9 mouse cellular contexts compared by ENCODE assay signal in the genomic region with DNA sequence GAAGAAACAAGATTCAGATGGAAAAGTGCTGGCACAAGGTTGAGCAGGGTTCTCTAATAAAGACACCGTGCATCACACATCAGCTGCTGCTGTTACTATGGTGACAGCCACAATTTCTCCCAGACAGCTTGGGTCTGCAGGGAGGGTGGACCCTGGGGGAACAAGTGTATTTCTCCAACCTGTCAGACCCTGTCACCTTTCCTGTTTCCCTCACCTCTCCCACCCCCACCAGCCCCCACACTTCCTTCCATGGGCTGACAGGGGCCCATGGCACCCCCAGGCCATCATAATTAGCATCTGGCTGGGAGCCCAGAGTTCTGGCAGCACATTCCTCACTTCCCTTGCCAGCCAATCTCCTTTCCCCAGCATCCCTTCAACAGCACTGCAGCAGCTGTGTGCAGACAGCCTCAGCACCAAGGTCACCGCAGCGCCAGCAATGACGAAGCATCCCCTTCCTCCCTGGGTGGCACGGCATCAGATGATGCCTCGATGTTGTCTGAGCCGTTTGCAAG. TPM values are rescaled to one million over a fixed set of nuclear protein-coding genes. Genes with fewer than 3 reads are reported as not detected.
DNase-seq lines count a peak whose midpoint lies in the region; ATAC-seq and TF ChIP-seq lines count a peak whose summit lies in the region.
"Had no signal": no experiment of that assay in that cellular context is flagged by ENCODE, and none has a peak within 500 bp of the region (broad histone marks: within the 10 kb centered on the region; RNA-seq: fewer than 3 reads in every experiment).

No protein-coding gene starts in this region.

- no peak for TF ChIP-seq POLR2A in testis, adult 2 months (IDR thresholded peaks at IDR 0.05; ENCODE audit: control insufficient read depth, low read depth, low read length)

- H3K4me2 ChIP-seq in midbrain, embryonic 13.5 days (replicated peaks): peak overlapping the region; percentile 50
- H3K4me2 ChIP-seq: liver, embryonic 15.5 days had no signal

- 2% methylated on average over 7 of the region's 7 CpGs for WGBS in midbrain, embryonic 13.5 days

- TF ChIP-seq CTCF in testis, adult 2 months (IDR thresholded peaks at IDR 0.05; ENCODE audit: control insufficient read depth, insufficient read depth, insufficient replicate concordance, low read depth, low read length): no peak

- H3K4me3 ChIP-seq in midbrain, embryonic 13.5 days (replicated peaks): peak overlapping the region; percentile 25
- H3K4me3 ChIP-seq in testis, adult 2 months (ENCODE audit: control insufficient read depth, low read depth, low read length): peak overlapping the region; percentile 82
- H3K4me3 ChIP-seq: liver, embryonic 15.5 days had no signal

- DNase-seq in adrenal gland, postnatal 10 days: peak; percentile 67
- DNase-seq in adrenal gland, adult 18-20 months (ENCODE audit: low spot score in 2 of 2): no peak
- DNase-seq in cerebellum, postnatal 25 days: peak; percentile 32 to 39
- DNase-seq in gastrocnemius, postnatal 14 days: peak; percentile 29
- DNase-seq in hindlimb bud, embryonic 11.5 days (ENCODE audit: extremely low spot score, low read depth, low spot score): peak; percentile 37
- peak; percentile 73 for DNase-seq in left cerebral cortex, adult 11 months (ENCODE audit: low spot score)

- peak overlapping the region; percentile 53; the same call in 1 of the 2 replicates for H3K9ac ChIP-seq in midbrain, embryonic 13.5 days (replicated peaks)
- H3K9ac ChIP-seq: liver, embryonic 15.5 days had no signal

- H3K27me3 ChIP-seq in midbrain, embryonic 13.5 days: no peaks in the 10 kb centered on the region
- H3K27me3 ChIP-seq in testis, adult 2 months (ENCODE audit: control insufficient read depth, insufficient read depth, low read length): no peaks in the 10 kb centered on the region
- H3K27me3 ChIP-seq: liver, embryonic 15.5 days had no signal

- H3K27ac ChIP-seq in midbrain, embryonic 13.5 days: peak overlapping the region; percentile 92
- H3K27ac ChIP-seq in testis, adult 2 months (ENCODE audit: control insufficient read depth, insufficient read depth, low read depth, low read length): peak overlapping the region; percentile 72
- H3K27ac ChIP-seq: liver, embryonic 15.5 days had no signal

- no peaks in the 10 kb centered on the region for H3K9me3 ChIP-seq in midbrain, embryonic 13.5 days
- H3K9me3 ChIP-seq: liver, embryonic 15.5 days had no signal

- intact Hi-C loops in gastrocnemius, postnatal 14 days (cut with DNase I; ENCODE audit: low total_unique reads): no loop called here

- peak; percentile 95 for ATAC-seq in midbrain, embryonic 13.5 days

- no peaks in the 10 kb centered on the region for H3K36me3 ChIP-seq in midbrain, embryonic 13.5 days
- H3K36me3 ChIP-seq in testis, adult 2 months (ENCODE audit: control insufficient read depth, insufficient read depth, low read length): no peaks in the 10 kb centered on the region
- H3K36me3 ChIP-seq: liver, embryonic 15.5 days had no signal

- H3K4me1 ChIP-seq in midbrain, embryonic 13.5 days (replicated peaks): peaks cover 38% of the 10 kb centered on the region
- H3K4me1 ChIP-seq in testis, adult 2 months (ENCODE audit: control insufficient read depth, insufficient read depth, low read length): peaks cover 8% of the 10 kb centered on the region; the same call in 1 of the 2 replicates
- H3K4me1 ChIP-seq: liver, embryonic 15.5 days had no signal

RNA-seq across cellular contexts. Expression of gene Tnrc6a, which starts 39.4 kb away (rescaled TPM):
- 10 to 100 TPM; 32.9 to 57.8 TPM for total RNA-seq in adrenal gland, postnatal 10 days (2021)
- 10 to 100 TPM; 39.7 to 45.9 TPM for total RNA-seq in adrenal gland, adult 18-20 months (2021)
- 10 to 100 TPM; 20.1 to 20.7 TPM for total RNA-seq in gastrocnemius, postnatal 14 days (2021)
- polyA plus RNA-seq in midbrain, embryonic 13.5 days (2015; fragmentation: Nextera tagmentation; extraction: Ambion mirVana): 57.0 and 62.1 TPM in 2 replicates
- polyA plus RNA-seq in testis, adult 2 months (2012; rRNA removed): 11.1 and 12.9 TPM in 2 replicates

Comparison
In these comparisons a context has a peak if more than half of its experiments do, and no peak if none do; other contexts are left out.
1. DNase-seq: peak in adrenal gland, postnatal 10 days (single experiment), cerebellum, postnatal 25 days (2 of 2), gastrocnemius, postnatal 14 days (single experiment), hindlimb bud, embryonic 11.5 days (single experiment) and left cerebral cortex, adult 11 months (single experiment); none in adrenal gland, adult 18-20 months (0 of 2).